Mouse (Mus musculus): Measurements from ENCODE around the gene Pbx1.

DNA sequence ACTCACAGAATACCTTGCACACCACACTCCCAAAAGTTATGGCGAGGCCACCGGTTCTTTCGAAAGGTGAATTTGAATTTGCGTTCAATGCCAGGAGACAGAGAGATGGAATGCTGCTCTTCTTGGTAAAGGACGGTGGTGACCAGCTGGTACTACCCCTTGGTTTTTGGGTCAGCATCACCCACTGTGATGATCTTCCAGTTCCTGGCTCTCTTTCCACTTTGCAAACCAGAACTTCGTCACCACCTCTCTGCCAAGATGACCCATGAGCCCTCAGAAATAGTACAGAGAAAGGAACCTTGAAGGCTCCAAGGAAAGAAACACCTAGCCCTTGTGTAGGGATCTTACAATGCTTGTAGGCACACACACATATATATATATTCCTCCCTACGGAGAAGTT is 209.3 kb downstream of the Pbx1 start:
- TF ChIP-seq CTCF (IDR thresholded peaks at IDR 0.05; ENCODE audit: low read depth) (no peak), EP300 (optimal IDR thresholded peaks at IDR 0.05) (no peak)
